Mouse (Mus musculus): ENCODE data around the gene Kif15. TPM values are rescaled to one million over a fixed set of nuclear protein-coding genes. Genes with fewer than 3 reads are reported as not detected.
A peak's percentile ranks its signal among the peaks of the same experiment; 100 is the strongest.

Gene Kif15
- polyA plus RNA-seq, 1 experiment, result 204 TPM

GRCm38 (mm10) chr9:122928915-122929314, 21.9 kb upstream of the Kif15 start:
- H3K36me3 ChIP-seq (ENCODE audit: control insufficient read depth, insufficient read depth, low read length, poor library complexity, severe bottlenecking), result peaks cover 59% of the 10 kb centered on the region
- no peaks in the 10 kb centered on the region for H3K27me3 ChIP-seq (ENCODE audit: control insufficient read depth, insufficient read depth, low read length, poor library complexity, severe bottlenecking)
- TF ChIP-seq POLR2A (IDR thresholded peaks at IDR 0.05; ENCODE audit: insufficient read depth, low read length) (no peak), CTCF (IDR thresholded peaks at IDR 0.05; ENCODE audit: low read depth, low read length) (no peak)
- H3K4me1 ChIP-seq (ENCODE audit: control insufficient read depth, insufficient read depth, low read length), result peaks cover under 1% of the 10 kb centered on the region
- H3K27ac ChIP-seq (ENCODE audit: insufficient read depth, low read length), result no peak overlapping the region
- no peaks in the 10 kb centered on the region for H3K9me3 ChIP-seq (replicated peaks; ENCODE audit: control insufficient read depth, insufficient read depth, low read length, poor library complexity, severe bottlenecking)
- H3K4me3 ChIP-seq (ENCODE audit: low read depth, low read length), result no peak overlapping the region
- H3K9ac ChIP-seq (ENCODE audit: low read depth, poor library complexity, severe bottlenecking), result no peak overlapping the region

- no peaks in the 10 kb centered on the region for H3K27me3 ChIP-seq (ENCODE audit: control insufficient read depth, insufficient read depth, low read length, poor library complexity, severe bottlenecking)
- H3K4me1 ChIP-seq (ENCODE audit: control insufficient read depth, insufficient read depth, low read length), result no peaks in the 10 kb centered on the region
- TF ChIP-seq POLR2A (IDR thresholded peaks at IDR 0.05; ENCODE audit: insufficient read depth, low read length) (no peak), EP300 (IDR thresholded peaks at IDR 0.05; ENCODE audit: insufficient read depth, low read depth, low read length) (no peak), CTCF (IDR thresholded peaks at IDR 0.05; ENCODE audit: low read depth, low read length) (no peak)
- H3K9ac ChIP-seq (ENCODE audit: low read depth, poor library complexity, severe bottlenecking), result no peak overlapping the region
- H3K4me3 ChIP-seq (ENCODE audit: low read depth, low read length), result no peak overlapping the region
- no peaks in the 10 kb centered on the region for H3K9me3 ChIP-seq (replicated peaks; ENCODE audit: control insufficient read depth, insufficient read depth, low read length, poor library complexity, severe bottlenecking)
- H3K27ac ChIP-seq (ENCODE audit: insufficient read depth, low read length), result no peak overlapping the region
- peaks cover 70% of the 10 kb centered on the region for H3K36me3 ChIP-seq (ENCODE audit: control insufficient read depth, insufficient read depth, low read length, poor library complexity, severe bottlenecking)
Measured at GRCm38 (mm10) chr9:122998406-122999192, 47.8 kb downstream of the Kif15 start.

GRCm38 (mm10) chr9:122999193-122999586, 48.3 kb downstream of the Kif15 start:
- Histone ChIP-seq H3K4me3 (ENCODE audit: low read depth, low read length) (no peak overlapping the region), H3K9ac (ENCODE audit: low read depth, poor library complexity, severe bottlenecking) (no peak overlapping the region), H3K4me1 (ENCODE audit: control insufficient read depth, insufficient read depth, low read length) (no peaks in the 10 kb centered on the region), H3K27ac (ENCODE audit: insufficient read depth, low read length) (no peak overlapping the region), H3K9me3 (replicated peaks; ENCODE audit: control insufficient read depth, insufficient read depth, low read length, poor library complexity, severe bottlenecking) (no peaks in the 10 kb centered on the region), H3K36me3 (ENCODE audit: control insufficient read depth, insufficient read depth, low read length, poor library complexity, severe bottlenecking) (peaks cover 73% of the 10 kb centered on the region), H3K27me3 (ENCODE audit: control insufficient read depth, insufficient read depth, low read length, poor library complexity, severe bottlenecking) (no peaks in the 10 kb centered on the region)
- no peak for TF ChIP-seq EP300 (IDR thresholded peaks at IDR 0.05; ENCODE audit: insufficient read depth, low read depth, low read length)
- no peak for TF ChIP-seq POLR2A (IDR thresholded peaks at IDR 0.05; ENCODE audit: insufficient read depth, low read length)

GRCm38 (mm10) chr9:123004718-123005117, 53.9 kb downstream of the Kif15 start:
- H3K4me3 ChIP-seq (ENCODE audit: low read depth, low read length), result no peak overlapping the region
- H3K27me3 ChIP-seq (ENCODE audit: control insufficient read depth, insufficient read depth, low read length, poor library complexity, severe bottlenecking), result no peaks in the 10 kb centered on the region
- no peak overlapping the region for H3K9ac ChIP-seq (ENCODE audit: low read depth, poor library complexity, severe bottlenecking)
- no peaks in the 10 kb centered on the region for H3K4me1 ChIP-seq (ENCODE audit: control insufficient read depth, insufficient read depth, low read length)
- no peaks in the 10 kb centered on the region for H3K9me3 ChIP-seq (replicated peaks; ENCODE audit: control insufficient read depth, insufficient read depth, low read length, poor library complexity, severe bottlenecking)
- TF ChIP-seq POLR2A (IDR thresholded peaks at IDR 0.05; ENCODE audit: insufficient read depth, low read length) (no peak), CTCF (IDR thresholded peaks at IDR 0.05; ENCODE audit: low read depth, low read length) (no peak), EP300 (IDR thresholded peaks at IDR 0.05; ENCODE audit: insufficient read depth, low read depth, low read length) (no peak)
- H3K27ac ChIP-seq (ENCODE audit: insufficient read depth, low read length), result no peak overlapping the region
- peaks cover 74% of the 10 kb centered on the region for H3K36me3 ChIP-seq (ENCODE audit: control insufficient read depth, insufficient read depth, low read length, poor library complexity, severe bottlenecking)

- Histone ChIP-seq H3K4me3 (ENCODE audit: low read depth, low read length) (no peak overlapping the region), H3K9ac (ENCODE audit: low read depth, poor library complexity, severe bottlenecking) (no peak overlapping the region), H3K4me1 (ENCODE audit: control insufficient read depth, insufficient read depth, low read length) (no peaks in the 10 kb centered on the region), H3K27ac (ENCODE audit: insufficient read depth, low read length) (no peak overlapping the region), H3K27me3 (ENCODE audit: control insufficient read depth, insufficient read depth, low read length, poor library complexity, severe bottlenecking) (no peaks in the 10 kb centered on the region), H3K9me3 (replicated peaks; ENCODE audit: control insufficient read depth, insufficient read depth, low read length, poor library complexity, severe bottlenecking) (no peaks in the 10 kb centered on the region), H3K36me3 (ENCODE audit: control insufficient read depth, insufficient read depth, low read length, poor library complexity, severe bottlenecking) (peaks cover 74% of the 10 kb centered on the region)
- no peak for TF ChIP-seq POLR2A (IDR thresholded peaks at IDR 0.05; ENCODE audit: insufficient read depth, low read length)
- no peak for TF ChIP-seq CTCF (IDR thresholded peaks at IDR 0.05; ENCODE audit: low read depth, low read length)
Measured at GRCm38 (mm10) chr9:123006071-123006470, 55.2 kb downstream of the Kif15 start.

GRCm38 (mm10) chr9:123020995-123021631, 70.3 kb downstream of the Kif15 start, which contains the start of gene Tmem42:
Gene Tmem42, plus strand, starts transcription at chr9:123021326.
- Histone ChIP-seq H3K27me3 (ENCODE audit: control insufficient read depth, insufficient read depth, low read length, poor library complexity, severe bottlenecking) (no peaks in the 10 kb centered on the region), H3K4me3 (ENCODE audit: low read depth, low read length) (peak within 1 kb of the TSS; percentile 95), H3K9ac (ENCODE audit: low read depth, poor library complexity, severe bottlenecking) (peak within 1 kb of the TSS; percentile 62), H3K9me3 (replicated peaks; ENCODE audit: control insufficient read depth, insufficient read depth, low read length, poor library complexity, severe bottlenecking) (no peaks in the 10 kb centered on the region), H3K27ac (ENCODE audit: insufficient read depth, low read length) (peak within 1 kb of the TSS; percentile 6), H3K36me3 (ENCODE audit: control insufficient read depth, insufficient read depth, low read length, poor library complexity, severe bottlenecking) (peaks cover 8% of the 10 kb centered on the region), H3K4me1 (ENCODE audit: control insufficient read depth, insufficient read depth, low read length) (no peaks in the 10 kb centered on the region)
- TF ChIP-seq EP300 (IDR thresholded peaks at IDR 0.05; ENCODE audit: insufficient read depth, low read depth, low read length) (no peak), POLR2A (IDR thresholded peaks at IDR 0.05; ENCODE audit: insufficient read depth, low read length) (no peak), CTCF (IDR thresholded peaks at IDR 0.05; ENCODE audit: low read depth, low read length) (no peak)

Data from ES-Bruce4 (cell line).